Mouse (Mus musculus) left cerebral cortex, adult 2 months (tissue): ENCODE data around the gene Tyr. TPM values are rescaled to one million over a fixed set of nuclear protein-coding genes. Genes with fewer than 3 reads are reported as not detected.
A peak's percentile ranks its signal among the peaks of the same experiment; 100 is the strongest.
"Not testable (repeated sequence)": the region's sequence is repeated elsewhere in the genome, so short reads cannot be mapped to it uniquely, and the experiment has no call there.

Source experiments
- DNase-seq, 2 experiments: peaks; one replicate each; pipeline ENCODE4 v3.0.0; 2021 to 2022; ENCODE audit warnings: low spot score in 2 of 2, mixed read lengths in 1 of 2; ENCODE audit errors: extremely low spot score in 1 of 2
- H3K27ac ChIP-seq: fragments of 200-600 bp; 2 replicates; pipeline ENCODE4 v1.8.1; 2022
- H3K4me3 ChIP-seq: fragments of 200-600 bp; 2 replicates; pipeline ENCODE4 v1.8.1; 2022
- CTCF ChIP-seq: fragments of 200-600 bp; IDR thresholded peaks from 2 replicates; pipeline ENCODE4 v1.8.1; 2022; ENCODE audit warnings: antibody characterized with exemption, mild to moderate bottlenecking, moderate library complexity
- intact Hi-C: fragments of 180-260 bp; cut with DNase I; formaldehyde crosslinking; loops from one replicate; pipeline ENCODE4 v1.15.1; 2025
- long read RNA-seq, 2 experiments: library from polyadenylated mRNA; stranded (forward); transcript quantifications; one replicate each; pipeline ENCODE4 v2.0.0; 2021; ENCODE audit warnings: borderline mapping rate in 2 of 2
- total RNA-seq, 2 experiments: library from RNA; stranded (reverse); gene quantifications; 2 replicates each; pipeline ENCODE4 v1.2.3; 2021

Tyr gene
- total RNA-seq: not detected
- long read RNA-seq, experiment 1: 0 reads
- long read RNA-seq, experiment 2: 0 reads

DNA sequence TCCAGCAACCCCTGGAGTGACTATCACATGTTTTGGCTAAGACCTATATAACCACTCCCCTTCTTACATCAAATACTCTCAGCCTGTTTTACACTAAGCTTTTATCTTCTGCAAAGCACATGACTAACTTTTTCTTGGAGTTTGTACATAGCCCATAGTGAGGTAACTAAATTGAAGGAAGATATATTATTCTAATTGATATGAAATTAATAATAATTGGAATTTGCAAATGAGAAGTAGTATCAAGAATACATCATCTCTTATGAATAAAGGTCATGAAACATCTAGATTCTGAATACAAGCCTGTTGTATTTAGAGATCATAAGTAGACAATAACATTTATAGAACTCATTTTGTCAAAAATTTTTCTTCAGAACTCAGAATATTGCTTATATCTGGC is at the start of gene Tyr:
Tyr (minus strand) TSS at position 101 of the 400 bp plus-strand sequence.
- Histone ChIP-seq H3K27ac (peak within 1 kb of the TSS; percentile 22; the same call in 1 of the 2 replicates), H3K4me3 (no peak within 1 kb of the TSS)
- TF ChIP-seq CTCF: no peak
- DNase-seq: no peak
- intact Hi-C loops: no loop called here

DNA sequence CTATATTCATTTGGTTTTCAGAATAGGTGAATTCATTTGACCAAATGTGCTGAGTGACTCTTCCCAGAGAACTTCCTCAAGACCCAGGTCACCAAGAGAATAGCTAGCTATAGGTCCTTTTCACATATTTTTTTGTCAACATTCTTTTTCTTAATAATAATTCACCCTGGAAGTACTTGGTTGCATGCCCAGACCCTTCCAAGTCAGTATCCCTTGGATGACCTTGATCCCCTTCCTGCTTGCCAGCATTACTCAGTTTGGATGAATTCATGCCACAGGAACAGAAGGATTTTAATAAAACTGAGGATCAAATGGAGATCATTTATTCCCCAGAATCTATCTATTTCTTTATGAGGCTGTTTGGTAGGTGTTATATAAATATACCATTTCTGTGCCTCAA is 45.7 kb upstream of the Tyr start:
- Histone ChIP-seq H3K4me3 (no peak overlapping the region), H3K27ac (no peak overlapping the region)
- intact Hi-C loops: no loop called here
- no peak for TF ChIP-seq CTCF
- DNase-seq: no peak

DNA sequence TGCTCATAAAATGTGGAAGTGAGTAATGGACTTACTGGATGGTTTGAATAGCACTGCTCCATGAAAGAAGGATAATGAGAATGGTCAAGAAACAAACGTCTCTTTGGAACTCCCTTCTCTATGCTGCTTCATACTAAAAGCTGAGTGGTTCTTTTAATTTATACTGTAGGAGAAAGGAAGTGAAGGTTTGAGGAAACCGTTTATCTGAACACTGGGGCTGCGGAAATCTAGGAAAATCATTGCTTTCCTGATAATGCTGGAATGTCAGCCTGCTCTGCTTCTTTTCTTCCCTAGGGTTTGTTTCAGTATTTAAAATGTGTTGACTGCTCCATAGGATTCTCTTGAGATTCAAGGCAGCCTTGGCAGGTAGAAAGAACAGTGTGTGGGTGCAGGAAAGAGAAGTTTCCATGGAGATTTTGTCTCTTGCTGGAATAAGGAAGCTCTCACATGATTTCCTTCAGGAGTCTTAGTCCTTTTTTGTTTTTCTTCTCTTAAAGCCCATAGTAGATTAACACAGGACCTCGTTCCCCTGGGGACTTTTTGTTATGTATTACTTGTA is 891 bp upstream of the Tyr start:
- no peak overlapping the region for H3K4me3 ChIP-seq
- peak; percentile 10 to 22 for DNase-seq
- no peak for TF ChIP-seq CTCF
- H3K27ac ChIP-seq: peak overlapping the region; percentile 48; the same call in 1 of the 2 replicates
- intact Hi-C loops: no loop called here

DNA sequence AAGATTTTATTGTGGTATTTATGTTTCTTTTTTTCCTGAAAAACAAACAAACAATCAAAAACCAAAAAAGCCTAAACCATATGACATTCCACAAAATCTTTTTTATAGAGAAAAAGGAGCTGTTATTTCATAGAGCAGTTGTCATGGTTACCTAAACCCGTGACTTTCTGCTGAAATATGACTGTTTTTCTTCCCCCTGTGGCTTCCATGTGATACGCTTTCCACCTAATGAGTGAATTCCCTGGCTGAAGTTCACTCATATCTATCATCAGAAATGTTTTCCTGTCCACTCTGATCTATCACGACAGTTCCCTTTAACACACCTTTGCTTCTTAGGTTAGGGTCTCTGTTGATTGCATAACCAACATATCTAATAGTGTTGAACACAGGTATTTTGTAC is 5.3 kb downstream of the Tyr start:
- no peak for TF ChIP-seq CTCF
- DNase-seq: no peak
- intact Hi-C loops: no loop called here
- H3K4me3 ChIP-seq: no peak overlapping the region
- H3K27ac ChIP-seq: no peak overlapping the region

DNA sequence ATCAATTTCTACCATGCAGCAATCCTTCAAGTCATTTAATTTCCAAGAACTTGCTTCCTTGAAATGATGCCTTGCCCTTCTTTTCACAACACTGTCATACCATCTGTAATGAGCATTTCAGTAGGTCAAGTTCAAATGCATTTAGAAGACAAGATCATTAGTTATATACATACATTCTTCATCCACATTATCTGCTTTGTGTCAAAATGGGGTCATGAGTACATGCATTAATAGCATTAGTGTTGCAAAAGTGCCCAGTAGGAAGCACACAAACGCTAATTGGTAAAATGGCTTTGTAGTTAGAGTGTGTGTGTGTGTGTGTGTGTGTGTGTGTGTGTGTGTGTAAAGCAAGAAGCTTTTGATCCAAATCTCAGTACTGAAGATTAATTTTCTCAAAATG is 80.0 kb downstream of the Tyr start:
- DNase-seq: no peak
- H3K27ac ChIP-seq: no peak overlapping the region
- intact Hi-C loops: no loop called here
- H3K4me3 ChIP-seq: no peak overlapping the region
- no peak for TF ChIP-seq CTCF

DNA sequence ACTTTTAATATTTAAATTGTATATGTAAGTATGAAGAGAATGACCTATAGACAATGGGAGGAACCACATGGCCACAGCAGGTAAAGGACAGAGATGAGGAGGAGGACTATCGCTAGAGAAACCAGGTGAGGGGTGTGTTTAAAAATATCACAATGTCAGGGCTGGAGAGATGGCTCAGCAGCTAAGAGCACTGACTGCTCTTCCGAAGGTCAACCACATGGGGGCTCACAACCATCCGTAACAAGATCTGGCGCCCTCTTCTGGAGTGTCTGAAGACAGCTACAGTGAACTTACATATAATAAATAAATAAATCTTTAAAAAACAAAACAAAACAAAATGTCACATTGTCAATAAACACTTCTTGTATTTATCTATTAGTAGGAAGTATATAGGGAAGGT is 81.9 kb downstream of the Tyr start:
- peak; percentile 35 for TF ChIP-seq CTCF
- intact Hi-C loops: not testable (repeated sequence)

DNA sequence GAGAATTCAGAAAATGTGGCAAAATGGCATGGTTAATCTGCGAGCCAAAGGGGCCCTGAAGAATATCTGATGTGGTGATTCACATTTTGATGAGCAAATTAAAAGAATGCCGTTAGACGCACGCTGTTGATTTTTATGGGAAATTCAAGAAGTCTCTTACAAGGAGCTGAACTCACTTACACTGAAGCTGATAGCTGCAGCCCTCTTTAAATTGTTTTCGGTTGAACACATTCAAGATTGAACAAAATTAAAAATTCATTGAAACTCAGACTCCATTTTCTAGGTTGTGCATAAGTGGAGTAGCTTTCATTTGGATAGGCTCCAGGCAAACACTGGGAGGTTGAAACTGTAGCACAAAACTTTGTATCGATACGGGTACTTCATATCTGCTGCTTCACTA is 96.3 kb downstream of the Tyr start:
- Histone ChIP-seq H3K27ac (no peak overlapping the region), H3K4me3 (no peak overlapping the region)
- TF ChIP-seq CTCF: no peak
- intact Hi-C loops: no loop called here
- no peak for DNase-seq

More for the DNA sequence above, 81.9 kb downstream of the Tyr start:
- not testable (repeated sequence) for H3K27ac ChIP-seq, DNase-seq, H3K4me3 ChIP-seq

DNA sequence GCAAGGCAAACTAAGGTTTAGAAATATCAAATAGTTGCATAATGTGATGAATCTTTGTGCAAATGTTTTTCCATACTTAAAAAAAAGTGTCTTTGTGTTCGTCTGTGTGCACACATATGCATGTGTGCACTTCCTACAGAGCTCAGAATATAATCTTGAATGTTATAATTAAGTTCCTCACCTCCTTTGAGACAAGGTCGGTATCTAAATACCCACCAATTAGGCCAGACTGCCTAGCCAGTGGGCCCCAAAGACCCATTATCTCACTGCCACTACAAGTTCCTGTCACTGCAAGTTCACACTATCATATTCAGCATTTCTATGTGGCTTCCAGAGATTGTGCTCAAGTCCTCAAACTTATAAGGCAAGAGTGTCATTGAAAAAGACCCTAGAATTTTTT is 118.4 kb downstream of the Tyr start:
- intact Hi-C loops: no loop called here
- DNase-seq: no peak
- Histone ChIP-seq H3K4me3 (no peak overlapping the region), H3K27ac (no peak overlapping the region)
- no peak for TF ChIP-seq CTCF

Other genes starting within 250 kb of the Tyr start
- gene Nox4, start 247.4 kb downstream of the Tyr start, total RNA-seq: under 1 TPM in 1 of 2 experiments, not detected in 1; 0.32 TPM
- 100 to 1,000 TPM; 201 TPM for gene Grm5, start 90.7 kb upstream of the Tyr start, total RNA-seq